ENCODE assay signal across 30 mouse cellular contexts in the genomic region with DNA sequence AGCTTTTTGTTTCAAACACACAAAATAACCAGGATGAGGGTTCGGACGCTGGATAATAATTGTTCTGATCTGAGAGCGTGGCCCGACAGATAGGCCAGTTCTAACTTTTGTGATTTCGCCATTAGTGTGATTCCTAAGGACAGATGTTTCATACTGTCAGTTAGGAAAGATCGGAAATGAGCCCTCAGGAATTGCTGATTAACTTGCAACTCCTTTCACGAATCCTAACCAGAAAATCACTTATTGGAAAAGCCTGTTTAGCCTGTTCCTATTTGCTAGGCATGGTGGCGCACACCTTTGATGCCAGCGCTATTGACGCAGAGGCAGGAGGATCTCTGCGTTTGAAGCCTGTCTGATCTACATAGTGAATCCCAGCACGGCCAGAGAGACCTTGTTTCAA.
"Had no signal": no experiment of that assay in that cellular context is flagged by ENCODE, and none has a peak within 500 bp of the region (broad histone marks: within the 10 kb centered on the region; RNA-seq: fewer than 3 reads in every experiment).

No protein-coding gene starts in this region.

- H3K27me3 ChIP-seq: megakaryocyte, embryonic 14.5 days; midbrain, embryonic 12.5 days; midbrain, embryonic 13.5 days; midbrain, embryonic 15.5 days had no signal

- DNase-seq: left cerebral cortex, postnatal 4 days; liver; liver, embryonic 13.5 days; liver, postnatal 0 days; lung, adult 18-20 months; lung, adult 2 months; lung, embryonic 14.5 days; lung, postnatal 10 days; lung, postnatal 14 days; lung, postnatal 36 days; lung, postnatal 4 days; midbrain, embryonic 14.5 days had no signal

- ATAC-seq: liver, embryonic 12.5 days; liver, postnatal 0 days; lung, postnatal 0 days; midbrain, embryonic 13.5 days; midbrain, embryonic 15.5 days; midbrain, embryonic 16.5 days had no signal

- H3K9me3 ChIP-seq: limb, embryonic 10.5 days; limb, embryonic 12.5 days; limb, embryonic 13.5 days; limb, embryonic 15.5 days; liver, embryonic 12.5 days; liver, embryonic 13.5 days; liver, embryonic 15.5 days; lung, embryonic 15.5 days; midbrain, embryonic 12.5 days; midbrain, embryonic 15.5 days had no signal

- H3K4me2 ChIP-seq: limb, embryonic 12.5 days; limb, embryonic 13.5 days; limb, embryonic 15.5 days; liver, embryonic 11.5 days; liver, embryonic 12.5 days; liver, embryonic 13.5 days; liver, embryonic 15.5 days; lung, embryonic 14.5 days; lung, embryonic 15.5 days; midbrain, embryonic 12.5 days; midbrain, embryonic 13.5 days; midbrain, embryonic 15.5 days had no signal

- H3K4me1 ChIP-seq: liver, embryonic 12.5 days; liver, embryonic 13.5 days; liver, embryonic 15.5 days; lung, embryonic 15.5 days; megakaryocyte, embryonic 14.5 days had no signal

- H3K36me3 ChIP-seq: limb, embryonic 10.5 days; limb, embryonic 12.5 days; limb, embryonic 13.5 days; limb, embryonic 15.5 days; liver, embryonic 12.5 days; liver, embryonic 13.5 days; liver, embryonic 15.5 days; lung, embryonic 15.5 days; midbrain, embryonic 12.5 days; midbrain, embryonic 13.5 days; midbrain, embryonic 15.5 days had no signal

- H3K4me3 ChIP-seq: left cerebral cortex, adult 2 months; limb, embryonic 10.5 days; limb, embryonic 12.5 days; limb, embryonic 13.5 days; limb, embryonic 15.5 days; liver, embryonic 12.5 days; liver, embryonic 13.5 days; liver, embryonic 15.5 days; lung, embryonic 15.5 days; megakaryocyte, embryonic 14.5 days; midbrain, embryonic 12.5 days; midbrain, embryonic 13.5 days; midbrain, embryonic 15.5 days; myocyte had no signal

- H3K9ac ChIP-seq: limb, embryonic 12.5 days; limb, embryonic 13.5 days; limb, embryonic 15.5 days; liver, embryonic 12.5 days; liver, embryonic 13.5 days; liver, embryonic 14.5 days; liver, embryonic 15.5 days; liver, postnatal 0 days; lung, embryonic 14.5 days; lung, embryonic 15.5 days; midbrain, embryonic 12.5 days; midbrain, embryonic 13.5 days; midbrain, embryonic 15.5 days had no signal

- H3K27ac ChIP-seq: left cerebral cortex, adult 2 months; limb, embryonic 10.5 days; limb, embryonic 12.5 days; limb, embryonic 13.5 days; limb, embryonic 15.5 days; liver, embryonic 12.5 days; liver, embryonic 13.5 days; liver, embryonic 14.5 days; liver, embryonic 15.5 days; lung, embryonic 15.5 days; macrophage; midbrain, embryonic 12.5 days; midbrain, embryonic 13.5 days; midbrain, embryonic 15.5 days had no signal
